Mouse (Mus musculus): ENCODE data around the gene Tifa.

DNA sequence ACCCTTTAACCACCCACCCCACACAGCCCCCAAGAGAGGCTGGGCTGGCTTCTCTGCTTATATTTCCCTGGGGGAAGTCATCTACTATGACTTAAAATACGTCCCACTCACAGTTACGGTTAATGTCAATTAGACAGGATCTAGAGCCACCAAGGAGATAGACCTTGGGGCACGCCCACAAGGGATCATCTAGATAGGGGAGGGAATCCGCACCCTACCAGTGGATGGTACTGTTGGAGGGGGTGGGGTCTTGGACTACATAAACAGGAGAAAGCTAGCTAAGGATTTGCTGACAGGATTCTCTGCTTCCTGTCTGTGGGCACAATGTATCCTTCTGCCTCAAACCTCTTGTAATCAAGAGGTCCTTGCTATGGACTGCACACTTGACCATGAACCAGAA, 14.8 kb downstream of the Tifa start:
- TF ChIP-seq CTCF (IDR thresholded peaks at IDR 0.05) (no peak), POLR2A (IDR thresholded peaks at IDR 0.05; ENCODE audit: insufficient read depth, low read depth, low read length) (no peak), EP300 (IDR thresholded peaks at IDR 0.05; ENCODE audit: insufficient read depth, low read depth, low read length) (no peak)

All from heart, adult 2 months (tissue).